Mouse (Mus musculus) G1E (cell line): ENCODE results near the gene Slc39a13.
A peak's percentile ranks its signal among the peaks of the same experiment; 100 is the strongest.

Source experiments
- CTCF ChIP-seq: IDR thresholded peaks from 2 replicates; pipeline ENCODE4 v1.5.1; 2012; ENCODE audit warnings: low read depth, low read length, inconsistent platforms, mixed read lengths
- GATA1 ChIP-seq: IDR thresholded peaks from 2 replicates; pipeline ENCODE4 v1.6.1; 2012; ENCODE audit warnings: borderline replicate concordance, low read length, inconsistent platforms, mixed read lengths
- GATA2 ChIP-seq: IDR thresholded peaks from 2 replicates; pipeline ENCODE4 v1.6.1; 2012; ENCODE audit warnings: low read depth, low read length, inconsistent platforms, borderline replicate concordance
- POLR2AphosphoS5 ChIP-seq: IDR thresholded peaks from 2 replicates; pipeline ENCODE4 v1.6.1; 2012; ENCODE audit warnings: low read depth, low read length, inconsistent platforms; ENCODE audit not compliant: insufficient replicate concordance
- TAL1 ChIP-seq: conservative IDR thresholded peaks from 2 replicates; pipeline ENCODE4 v1.6.1; 2012; ENCODE audit warnings: low read depth, low read length, inconsistent platforms, mixed read lengths

- no peak for TF ChIP-seq CTCF
- TF ChIP-seq TAL1, result peak; percentile 60
- no peak for TF ChIP-seq GATA1
- no peak; the same call in 1 of the 2 replicates for TF ChIP-seq POLR2AphosphoS5
- TF ChIP-seq GATA2, result no peak
Observed at GRCm38 (mm10) chr2:91027391-91028214, 42.6 kb downstream of the Slc39a13 start.
